Mouse (Mus musculus): ENCODE results near the gene Mogs. TPM values are rescaled to one million over a fixed set of nuclear protein-coding genes. Genes with fewer than 3 reads are reported as not detected.
A peak's percentile ranks its signal among the peaks of the same experiment; 100 is the strongest.

Mogs gene
- polyA plus RNA-seq, 1 experiment from 2014 or later: 21.6 TPM

DNA sequence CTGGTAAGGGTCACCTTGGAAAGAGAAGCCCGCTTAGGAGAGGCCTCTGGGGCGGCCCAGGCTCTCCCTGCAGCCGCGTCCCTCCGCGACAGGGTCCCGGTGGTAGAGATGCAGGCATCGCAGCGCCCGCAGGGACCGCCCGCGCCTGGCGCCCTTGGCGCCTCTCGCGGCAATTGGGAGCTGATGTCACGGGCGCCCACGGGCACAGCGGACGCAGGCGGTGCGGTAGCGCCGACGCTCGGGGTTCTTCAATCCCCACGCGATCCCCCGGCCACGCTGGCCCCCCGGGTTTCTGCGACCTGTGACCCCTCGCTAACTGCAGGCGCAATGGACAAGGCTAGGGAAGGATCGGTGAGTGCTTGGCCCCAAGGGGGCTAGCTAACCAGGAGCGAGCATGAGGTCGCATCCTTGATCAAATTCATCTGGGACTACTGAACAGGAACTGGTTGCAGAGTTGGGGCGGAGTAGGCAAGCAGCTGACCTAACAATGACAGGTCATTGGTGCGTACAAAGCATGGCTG lies 27.0 kb downstream of the Mogs start:
- Histone ChIP-seq H3K4me3 (ENCODE audit: low read depth, low read length) (no peak overlapping the region; the same call in 1 of the 2 replicates), H3K27ac (ENCODE audit: low read length) (no peak overlapping the region), H3K9me3 (ENCODE audit: low read length) (no peaks in the 10 kb centered on the region), H3K36me3 (ENCODE audit: insufficient read depth, low read length) (no peaks in the 10 kb centered on the region), H3K9ac (replicated peaks; ENCODE audit: low read depth) (no peak overlapping the region), H3K27me3 (replicated peaks; ENCODE audit: insufficient read depth, low read length) (no peaks in the 10 kb centered on the region), H3K4me1 (ENCODE audit: insufficient read depth, low read depth, low read length) (peaks cover 3% of the 10 kb centered on the region; the same call in 1 of the 2 replicates), H3K4me2 (replicated peaks; ENCODE audit: low read depth, low read length) (peak overlapping the region; percentile 41)
- TF ChIP-seq EP300 (IDR thresholded peaks at IDR 0.05): no peak
- no peak for TF ChIP-seq CTCF (IDR thresholded peaks at IDR 0.05)
- ATAC-seq (no peak), DNase-seq (ENCODE audit: low spot score) (no peak)
- 12% methylated on average over 41 of the region's 41 CpGs for WGBS

- H3K4me2 ChIP-seq (replicated peaks; ENCODE audit: low read depth, low read length): no peak overlapping the region
- WGBS: 69% methylated on average over 11 of the region's 11 CpGs
- H3K27ac ChIP-seq (ENCODE audit: low read length): no peak overlapping the region
- ATAC-seq: no peak
- no peaks in the 10 kb centered on the region for H3K27me3 ChIP-seq (replicated peaks; ENCODE audit: insufficient read depth, low read length)
- no peak for DNase-seq (ENCODE audit: low spot score)
- H3K4me1 ChIP-seq (ENCODE audit: insufficient read depth, low read depth, low read length): peaks cover 3% of the 10 kb centered on the region; the same call in 1 of the 2 replicates
- no peak overlapping the region for H3K9ac ChIP-seq (replicated peaks; ENCODE audit: low read depth)
- H3K36me3 ChIP-seq (ENCODE audit: insufficient read depth, low read length): peaks cover 3% of the 10 kb centered on the region; the same call in 1 of the 2 replicates
- TF ChIP-seq EP300 (IDR thresholded peaks at IDR 0.05) (no peak), CTCF (IDR thresholded peaks at IDR 0.05) (no peak)
- H3K4me3 ChIP-seq (ENCODE audit: low read depth, low read length): no peak overlapping the region
- H3K9me3 ChIP-seq (ENCODE audit: low read length): no peaks in the 10 kb centered on the region
Measured at GRCm38 (mm10) chr6:83142886-83143285, 27.6 kb downstream of the Mogs start.

- H3K9me3 ChIP-seq (ENCODE audit: low read length): no peaks in the 10 kb centered on the region
- DNase-seq (ENCODE audit: low spot score): no peak
- no peak overlapping the region for H3K4me3 ChIP-seq (ENCODE audit: low read depth, low read length)
- H3K36me3 ChIP-seq (ENCODE audit: insufficient read depth, low read length): peaks cover 4% of the 10 kb centered on the region; the same call in 1 of the 2 replicates
- H3K9ac ChIP-seq (replicated peaks; ENCODE audit: low read depth): no peak overlapping the region
- H3K27ac ChIP-seq (ENCODE audit: low read length): no peak overlapping the region
- 53% methylated on average over 2 of the region's 2 CpGs for WGBS
- no peak overlapping the region for H3K4me2 ChIP-seq (replicated peaks; ENCODE audit: low read depth, low read length)
- no peaks in the 10 kb centered on the region for H3K4me1 ChIP-seq (ENCODE audit: insufficient read depth, low read depth, low read length)
- TF ChIP-seq EP300 (IDR thresholded peaks at IDR 0.05): no peak
- TF ChIP-seq CTCF (IDR thresholded peaks at IDR 0.05): peak; percentile 15; the same call in 1 of the 2 replicates
- no peaks in the 10 kb centered on the region for H3K27me3 ChIP-seq (replicated peaks; ENCODE audit: insufficient read depth, low read length)
- ATAC-seq: no peak
Measured at GRCm38 (mm10) chr6:83145209-83145608, 29.9 kb downstream of the Mogs start.

GRCm38 (mm10) chr6:83145805-83146204 lies 30.5 kb downstream of the Mogs start:
- TF ChIP-seq EP300 (IDR thresholded peaks at IDR 0.05) (no peak), CTCF (IDR thresholded peaks at IDR 0.05) (no peak)
- no peaks in the 10 kb centered on the region for H3K27me3 ChIP-seq (replicated peaks; ENCODE audit: insufficient read depth, low read length)
- no peak overlapping the region for H3K4me3 ChIP-seq (ENCODE audit: low read depth, low read length)
- H3K36me3 ChIP-seq (ENCODE audit: insufficient read depth, low read length): peaks cover 4% of the 10 kb centered on the region; the same call in 1 of the 2 replicates
- no peaks in the 10 kb centered on the region for H3K9me3 ChIP-seq (ENCODE audit: low read length)
- no peaks in the 10 kb centered on the region for H3K4me1 ChIP-seq (ENCODE audit: insufficient read depth, low read depth, low read length)
- H3K27ac ChIP-seq (ENCODE audit: low read length): no peak overlapping the region
- H3K4me2 ChIP-seq (replicated peaks; ENCODE audit: low read depth, low read length): no peak overlapping the region
- ATAC-seq (no peak), DNase-seq (ENCODE audit: low spot score) (no peak)
- 80% methylated on average over 9 of the region's 9 CpGs for WGBS
- H3K9ac ChIP-seq (replicated peaks; ENCODE audit: low read depth): no peak overlapping the region

- DNase-seq (ENCODE audit: low spot score) (no peak), ATAC-seq (no peak)
- H3K4me1 ChIP-seq (ENCODE audit: insufficient read depth, low read depth, low read length): no peaks in the 10 kb centered on the region
- H3K36me3 ChIP-seq (ENCODE audit: insufficient read depth, low read length): peaks cover 4% of the 10 kb centered on the region; the same call in 1 of the 2 replicates
- H3K27me3 ChIP-seq (replicated peaks; ENCODE audit: insufficient read depth, low read length): no peaks in the 10 kb centered on the region
- 59% methylated on average over 7 of the region's 7 CpGs for WGBS
- H3K9ac ChIP-seq (replicated peaks; ENCODE audit: low read depth): no peak overlapping the region
- no peak overlapping the region for H3K27ac ChIP-seq (ENCODE audit: low read length)
- H3K4me2 ChIP-seq (replicated peaks; ENCODE audit: low read depth, low read length): no peak overlapping the region
- TF ChIP-seq EP300 (IDR thresholded peaks at IDR 0.05) (no peak), CTCF (IDR thresholded peaks at IDR 0.05) (no peak)
- H3K9me3 ChIP-seq (ENCODE audit: low read length): no peaks in the 10 kb centered on the region
- no peak overlapping the region for H3K4me3 ChIP-seq (ENCODE audit: low read depth, low read length)
Measured at GRCm38 (mm10) chr6:83147280-83147679, 32.0 kb downstream of the Mogs start.

DNA sequence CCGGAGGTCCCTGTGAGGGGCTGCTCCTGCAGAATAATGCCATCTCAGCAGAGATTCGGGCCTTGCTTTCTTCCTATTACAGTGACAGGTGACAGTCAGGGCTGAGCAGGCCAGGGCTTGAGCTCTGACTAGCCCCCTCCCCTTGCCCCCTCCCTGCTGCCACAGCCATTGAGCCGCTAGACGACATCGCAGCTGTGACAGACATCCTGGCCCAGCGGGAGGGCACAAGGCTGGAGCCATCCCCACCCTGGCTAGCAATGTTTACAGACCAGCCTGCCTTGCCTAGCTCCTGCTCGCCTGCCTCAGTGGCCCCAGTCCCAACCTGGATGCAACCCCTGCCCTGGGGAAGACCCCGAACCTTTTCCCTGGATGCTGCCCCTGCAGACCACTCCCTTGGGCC lies 36.4 kb downstream of the Mogs start:
- H3K4me3 ChIP-seq (ENCODE audit: low read depth, low read length): no peak overlapping the region
- H3K9ac ChIP-seq (replicated peaks; ENCODE audit: low read depth): no peak overlapping the region
- no peaks in the 10 kb centered on the region for H3K9me3 ChIP-seq (ENCODE audit: low read length)
- no peak for DNase-seq (ENCODE audit: low spot score)
- 39% methylated on average over 8 of the region's 8 CpGs for WGBS
- H3K4me2 ChIP-seq (replicated peaks; ENCODE audit: low read depth, low read length): no peak overlapping the region
- 0 out of 2 replicates have a peak, but pooled peaks cover 2% of the 10 kb centered on the region for H3K4me1 ChIP-seq (ENCODE audit: insufficient read depth, low read depth, low read length)
- no peaks in the 10 kb centered on the region for H3K27me3 ChIP-seq (replicated peaks; ENCODE audit: insufficient read depth, low read length)
- no peak for ATAC-seq
- H3K27ac ChIP-seq (ENCODE audit: low read length): no peak overlapping the region
- TF ChIP-seq EP300 (IDR thresholded peaks at IDR 0.05) (no peak), CTCF (IDR thresholded peaks at IDR 0.05) (no peak)
- peaks cover 4% of the 10 kb centered on the region; the same call in 1 of the 2 replicates for H3K36me3 ChIP-seq (ENCODE audit: insufficient read depth, low read length)
